ENCODE assay signal across 13 mouse cellular contexts in the genomic region with DNA sequence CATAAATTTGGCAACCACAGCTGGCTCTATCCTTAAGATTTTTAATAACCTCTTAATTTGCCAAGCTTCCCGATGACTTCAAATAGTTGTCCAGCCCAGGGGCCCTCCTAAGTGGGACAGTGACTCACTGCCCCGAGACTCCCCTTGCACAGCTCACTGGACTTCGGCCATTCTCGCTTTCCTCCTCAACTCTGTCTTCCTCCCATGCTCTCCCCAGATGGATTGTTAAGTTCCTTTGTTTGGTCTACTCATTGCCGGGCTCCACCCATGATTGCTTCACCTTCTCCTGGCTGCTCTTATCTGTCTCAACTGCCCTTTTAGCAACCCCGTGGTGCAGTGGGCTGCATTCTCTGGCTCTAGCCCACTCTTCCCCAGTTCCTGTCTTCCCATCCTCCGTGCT. TPM values are rescaled to one million over a fixed set of nuclear protein-coding genes. Genes with fewer than 3 reads are reported as not detected.
A peak's percentile ranks its signal among the peaks of the same experiment; 100 is the strongest.
DNase-seq lines count a peak whose midpoint lies in the region; ATAC-seq and TF ChIP-seq lines count a peak whose summit lies in the region.
"Had no signal": no experiment of that assay in that cellular context is flagged by ENCODE, and none has a peak within 500 bp of the region (broad histone marks: within the 10 kb centered on the region; RNA-seq: fewer than 3 reads in every experiment).

No protein-coding gene starts in this region.

- H3K4me1 ChIP-seq in lung, postnatal 0 days (ENCODE audit: insufficient read depth, low read depth, low read length): no peaks in the 10 kb centered on the region

- no peaks in the 10 kb centered on the region for H3K27me3 ChIP-seq in lung, postnatal 0 days (replicated peaks; ENCODE audit: insufficient read depth, low read length)

- H3K9ac ChIP-seq in lung, postnatal 0 days (replicated peaks; ENCODE audit: low read depth): no peak overlapping the region
- H3K9ac ChIP-seq: forebrain, postnatal 0 days had no signal

- peak; percentile 90 for ATAC-seq in lung, postnatal 0 days
- ATAC-seq: forebrain, postnatal 0 days had no signal

- no peak for TF ChIP-seq CTCF in lung, postnatal 0 days (IDR thresholded peaks at IDR 0.05)

- no peaks in the 10 kb centered on the region for H3K36me3 ChIP-seq in lung, postnatal 0 days (ENCODE audit: insufficient read depth, low read length)

- no peaks in the 10 kb centered on the region for H3K9me3 ChIP-seq in lung, postnatal 0 days (ENCODE audit: low read length)

- peak; percentile 72 for DNase-seq in 416B (ENCODE audit: low read depth)
- DNase-seq in NIH3T3 (ENCODE audit: low read depth): peak; percentile 73
- peak; percentile 26 for DNase-seq in heart, adult 8-10 months (ENCODE audit: low spot score)
- DNase-seq in lung, postnatal 0 days (ENCODE audit: low spot score): peak; percentile 92
- DNase-seq in T-cell, adult 2 months (ENCODE audit: low spot score): no peak
- DNase-seq in testis, postnatal 14 days (ENCODE audit: low spot score): no peak
- DNase-seq in layer of hippocampus, adult 18-20 months (ENCODE audit: low spot score in 2 of 2): no peak
- DNase-seq: embryo, embryonic 11 days; forebrain, postnatal 0 days; kidney, postnatal 4 days; right cerebral cortex, postnatal 4 days; thymus, postnatal 25 days had no signal

- WGBS in lung, postnatal 0 days: 15% methylated on average over 7 of the region's 7 CpGs

- peak; percentile 43 for TF ChIP-seq EP300 in lung, postnatal 0 days (IDR thresholded peaks at IDR 0.05)

- no peak overlapping the region for H3K4me2 ChIP-seq in lung, postnatal 0 days (replicated peaks; ENCODE audit: low read depth, low read length)

- H3K27ac ChIP-seq in lung, postnatal 0 days (ENCODE audit: low read length): peak overlapping the region; percentile 5

- H3K4me3 ChIP-seq in lung, postnatal 0 days (ENCODE audit: low read depth, low read length): no peak overlapping the region
- H3K4me3 ChIP-seq: megakaryocyte, embryonic 14.5 days had no signal

RNA-seq across cellular contexts. Expression of gene Dut, which starts 31.5 kb away (rescaled TPM):
- total RNA-seq in heart, adult 8-10 months (2022): 10 to 100 TPM; 29.6 to 32.2 (median 30.4) TPM
- polyA plus RNA-seq in lung, postnatal 0 days (2015; fragmentation: Nextera tagmentation; extraction: Ambion mirVana): 40.1 and 40.5 TPM in 2 replicates
- total RNA-seq in layer of hippocampus, adult 18-20 months (2021): 10 to 100 TPM; 24.8 to 31.3 TPM

Comparison
In these comparisons a context has a peak if more than half of its experiments do, and no peak if none do; other contexts are left out.
1. DNase-seq: peak in 416B (single experiment), NIH3T3 (single experiment), heart, adult 8-10 months (single experiment) and lung, postnatal 0 days (single experiment); none in T-cell, adult 2 months (single experiment), testis, postnatal 14 days (single experiment) and layer of hippocampus, adult 18-20 months (0 of 2).